Mouse (Mus musculus) heart, postnatal 14 days (tissue): ENCODE results near the gene Trim39. TPM values are rescaled to one million over a fixed set of nuclear protein-coding genes. Genes with fewer than 3 reads are reported as not detected.

Experiments
- DNase-seq, 2 experiments: peaks; one replicate each; pipeline ENCODE4 v3.0.0; 2021 to 2022
- intact Hi-C: fragments of 180-260 bp; cut with DNase I; formaldehyde crosslinking; loops from one replicate; pipeline ENCODE4 v1.15.1; 2025
- long read RNA-seq, 2 experiments: library from polyadenylated mRNA; stranded (forward); transcript quantifications; one replicate each; pipeline ENCODE4 v2.0.0; 2021
- total RNA-seq, 2 experiments: library from RNA; stranded (reverse); gene quantifications; 2 replicates each; pipeline ENCODE4 v1.2.3; 2021

Trim39 gene
- total RNA-seq: 1 to 10 TPM; 7.7 to 7.9 TPM
- long read RNA-seq, experiment 1, partial matches to known transcripts: 3 of 7 reads
- long read RNA-seq, experiment 1, other reads (novel, unspliced or antisense): 0 of 7 reads
- long read RNA-seq, experiment 2, partial matches to known transcripts: 2 of 7 reads
- long read RNA-seq, experiment 2, other reads (novel, unspliced or antisense): 2 of 7 reads

DNA sequence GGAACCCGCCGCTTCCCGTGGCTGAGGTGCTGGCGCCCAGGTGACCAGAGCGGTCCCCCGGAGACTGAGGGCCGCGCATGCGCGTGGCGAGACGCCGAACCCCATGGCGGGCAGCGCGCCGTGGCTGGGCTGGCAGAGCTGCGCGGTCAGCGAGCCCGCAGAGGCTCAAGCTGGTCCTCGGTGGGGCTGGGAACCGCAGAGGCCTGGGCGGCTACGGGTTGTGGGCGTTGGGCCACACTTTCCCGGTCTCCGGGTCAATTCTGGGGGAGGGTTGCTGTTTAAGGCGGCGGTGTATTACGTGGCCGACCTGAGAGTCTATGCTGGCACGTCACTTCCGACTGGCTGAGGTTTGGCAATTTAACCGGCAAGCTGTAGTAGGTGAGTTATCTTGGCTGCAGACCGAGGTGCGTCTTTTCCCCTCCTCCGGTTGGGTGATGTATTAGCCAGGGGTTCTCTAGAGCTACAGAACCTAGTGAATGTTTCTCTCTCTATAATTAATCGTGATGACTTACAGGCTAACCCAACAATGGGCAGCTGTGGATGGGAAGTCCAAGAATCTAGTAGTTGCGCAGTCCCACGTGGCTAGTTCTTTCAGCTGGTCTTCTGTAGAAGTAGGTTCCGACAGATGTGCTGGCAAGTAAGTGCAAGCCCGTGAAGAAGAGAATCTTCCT lies at the start of gene Trim39:
Gene Trim39, minus strand, starts transcription at position 662 of the 671 bp plus-strand sequence.
- DNase-seq: no peak
- intact Hi-C loops: no loop called here

DNA sequence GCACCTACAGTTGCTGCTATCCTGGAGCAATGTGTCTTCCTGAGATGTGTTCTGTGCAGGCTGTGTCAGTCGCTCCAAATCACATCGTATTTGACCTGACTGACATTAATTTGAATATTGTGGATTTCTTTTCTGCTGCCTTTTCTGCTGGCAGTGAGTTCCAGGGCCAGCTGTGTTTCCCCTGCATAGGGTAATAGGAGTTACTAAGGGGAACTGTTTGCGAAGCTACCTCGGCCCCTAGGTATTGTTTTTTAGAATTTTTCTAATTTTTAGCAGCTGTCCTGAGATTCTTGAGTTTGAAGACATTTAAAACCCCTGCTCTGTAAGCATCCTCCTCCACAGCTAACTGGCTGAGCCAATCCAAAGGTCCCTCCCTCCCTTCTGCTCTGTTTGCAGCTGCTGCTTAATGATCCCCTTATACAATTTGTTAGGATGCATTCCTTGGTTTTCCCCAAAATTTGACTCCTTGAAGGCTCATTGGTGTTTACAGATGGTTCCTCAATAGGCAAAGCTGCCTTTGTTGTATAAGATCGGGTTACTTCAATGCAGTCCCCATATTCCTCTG lies 43.7 kb upstream of the Trim39 start:
- DNase-seq: no peak
- intact Hi-C loops: loop anchor here (10.0 kb wide), 1 partner anchor 409 kb away; no protein-coding TSS in a partner anchor

DNA sequence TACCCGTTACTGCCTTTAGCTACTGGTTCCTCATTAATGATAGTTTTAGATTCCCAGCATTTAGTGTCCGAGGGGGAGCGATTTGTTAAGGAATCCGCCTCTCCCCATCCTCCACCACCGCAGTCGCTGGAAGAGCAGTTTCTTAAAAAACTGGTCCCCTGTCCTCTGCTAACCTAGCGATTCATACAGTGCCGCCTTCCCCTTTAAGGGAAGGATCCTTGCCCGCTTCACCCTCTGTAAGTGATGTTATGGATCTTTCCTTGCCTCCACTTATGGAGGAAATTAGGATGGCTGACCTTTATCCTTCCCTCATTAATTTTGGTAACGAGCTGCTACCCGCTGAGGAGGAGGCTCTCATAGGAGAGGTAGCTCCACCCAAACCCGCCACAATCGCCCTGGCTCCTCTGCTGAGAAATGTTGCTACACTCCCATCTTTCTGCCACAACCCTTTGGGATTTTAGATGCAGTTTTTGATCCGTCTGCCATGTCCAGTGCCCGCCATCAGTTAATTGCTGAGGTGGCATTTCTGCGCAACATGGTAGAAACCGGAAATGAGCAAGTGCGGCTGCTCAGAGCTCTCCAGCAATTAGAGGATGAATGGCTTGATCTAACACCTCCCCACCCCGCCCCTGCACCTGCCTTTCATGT lies 43.1 kb upstream of the Trim39 start:
- intact Hi-C loops: loop anchor here (10.0 kb wide), 1 partner anchor 410 kb away; no protein-coding TSS in a partner anchor
- peak; percentile 9 to 14 for DNase-seq

DNA sequence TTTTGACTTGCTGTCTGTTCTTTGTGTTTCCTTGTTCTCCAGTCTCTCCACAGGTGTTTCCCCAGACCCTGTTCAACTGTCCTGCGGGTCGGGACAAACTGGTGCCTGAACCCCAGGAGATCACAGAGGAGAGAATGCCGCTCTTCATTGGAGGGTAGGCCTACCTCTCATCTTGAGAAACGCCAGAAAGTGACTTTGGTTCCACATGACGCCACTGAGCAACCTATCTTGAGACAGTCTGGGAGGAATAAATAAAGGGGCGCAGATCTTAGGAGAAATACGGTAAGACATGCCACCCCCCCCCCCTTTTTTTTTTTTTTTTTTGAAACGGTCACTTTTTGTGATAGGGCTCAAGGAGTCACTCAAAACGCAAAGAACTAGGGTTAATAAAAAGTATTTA lies 42.5 kb upstream of the Trim39 start:
- no peak for DNase-seq
- intact Hi-C loops: loop anchor here (10.0 kb wide), 1 partner anchor 410 kb away; no protein-coding TSS in a partner anchor

DNA sequence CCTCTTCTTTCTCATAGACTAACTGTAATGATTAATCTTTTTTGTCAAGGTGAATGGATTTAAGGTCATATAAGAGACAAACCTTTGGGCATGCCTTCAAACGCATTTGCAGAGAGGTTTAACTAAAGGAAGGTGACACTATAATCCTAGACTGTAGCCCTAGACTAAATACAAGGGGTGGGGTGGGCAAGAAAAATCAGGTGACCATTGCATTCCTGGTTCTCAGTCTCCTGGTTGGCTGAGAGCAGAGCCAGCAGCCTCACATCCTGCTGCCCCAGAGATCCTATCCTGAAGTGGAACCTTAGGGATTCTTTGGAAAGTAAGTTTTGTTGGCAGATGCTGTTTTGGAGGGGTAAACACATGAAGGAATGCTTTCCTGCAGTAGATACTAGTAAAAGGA lies 37.2 kb upstream of the Trim39 start:
- intact Hi-C loops: loop anchor here (2.0 to 5.0 kb wide), 2 partner anchors 110 to 478 kb away; no protein-coding TSS in a partner anchor
- DNase-seq: no peak

DNA sequence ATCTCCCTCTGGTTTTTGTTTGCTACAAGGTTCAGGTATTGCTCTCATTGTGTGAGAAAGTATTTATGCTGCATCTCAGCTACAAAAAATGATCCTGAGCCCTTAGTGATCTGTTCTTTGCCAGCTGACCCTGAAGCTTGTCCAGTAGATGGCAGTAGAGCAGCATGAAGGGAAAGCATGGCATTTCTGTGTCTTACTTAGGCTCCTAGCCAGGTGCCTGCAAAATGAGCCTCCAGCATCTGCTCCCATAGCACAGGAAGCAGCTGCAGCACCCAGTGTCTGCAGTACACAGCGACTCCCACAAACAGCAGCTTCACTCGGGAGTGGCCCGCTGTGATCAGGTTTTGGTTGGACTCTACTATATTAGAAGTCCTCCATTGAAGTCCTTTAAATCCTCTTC lies 36.8 kb upstream of the Trim39 start:
- intact Hi-C loops: loop anchor here (2.0 to 5.0 kb wide), 2 partner anchors 110 to 478 kb away; no protein-coding TSS in a partner anchor
- peak; percentile 60 to 77 for DNase-seq

DNA sequence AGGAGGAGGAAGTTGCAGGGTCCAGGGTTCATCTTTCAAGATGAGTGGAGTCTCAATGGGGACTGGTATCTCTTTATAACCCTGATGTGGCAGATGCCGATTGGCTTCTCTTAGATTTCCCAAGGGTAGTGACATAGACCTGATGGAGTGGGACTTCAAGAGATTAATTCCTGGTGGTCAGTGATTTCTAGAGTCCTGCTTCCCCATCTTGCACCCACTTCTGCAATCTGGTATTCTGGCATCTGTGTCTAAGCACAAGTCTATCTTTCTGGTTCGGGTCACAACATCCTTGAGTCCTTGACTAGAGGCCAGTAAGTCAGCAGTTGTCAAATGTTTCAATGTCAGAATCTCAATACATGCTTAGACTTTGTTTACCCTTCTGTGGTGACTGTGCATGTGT lies 14.3 kb upstream of the Trim39 start, which contains the start of gene H2-M10.2:
Gene H2-M10.2, minus strand, starts transcription at position 101 of the 400 bp plus-strand sequence.
- no peak for DNase-seq
- intact Hi-C loops: no loop called here

DNA sequence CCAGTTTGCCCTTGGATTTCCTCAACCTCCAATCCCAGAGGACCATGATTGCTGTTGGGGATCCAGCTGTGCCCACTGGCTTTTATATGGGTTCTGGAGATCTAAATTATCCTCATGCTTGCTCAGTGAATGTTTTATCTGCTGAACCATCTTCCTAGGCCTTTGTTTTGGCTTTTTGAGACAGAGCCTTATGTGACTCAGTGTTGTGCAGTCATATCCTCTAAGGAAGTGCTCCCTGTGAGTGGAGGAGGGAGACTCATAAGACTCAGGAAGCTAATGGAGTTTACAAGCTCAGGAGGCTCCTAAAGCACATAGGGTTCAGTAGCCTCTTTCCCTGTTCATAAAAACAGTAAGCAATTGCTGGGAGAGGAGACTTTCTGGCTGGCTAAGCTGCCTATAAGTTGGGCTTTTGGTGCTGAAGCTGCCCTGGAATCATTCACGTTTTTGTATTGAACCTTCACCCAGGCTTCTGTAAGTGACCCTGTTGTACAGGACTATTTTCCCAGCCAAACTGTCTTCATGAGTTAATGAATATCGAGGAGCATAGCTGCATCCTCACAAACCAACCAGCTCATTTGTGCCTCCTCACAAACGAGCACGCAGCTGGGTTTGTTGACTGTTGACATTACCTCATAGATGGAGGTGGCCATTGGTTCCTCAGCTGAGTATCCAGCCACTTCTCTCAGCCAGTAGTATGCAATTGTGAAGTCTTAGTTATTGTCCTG lies 9.6 kb upstream of the Trim39 start:
- intact Hi-C loops: no loop called here
- DNase-seq: no peak

DNA sequence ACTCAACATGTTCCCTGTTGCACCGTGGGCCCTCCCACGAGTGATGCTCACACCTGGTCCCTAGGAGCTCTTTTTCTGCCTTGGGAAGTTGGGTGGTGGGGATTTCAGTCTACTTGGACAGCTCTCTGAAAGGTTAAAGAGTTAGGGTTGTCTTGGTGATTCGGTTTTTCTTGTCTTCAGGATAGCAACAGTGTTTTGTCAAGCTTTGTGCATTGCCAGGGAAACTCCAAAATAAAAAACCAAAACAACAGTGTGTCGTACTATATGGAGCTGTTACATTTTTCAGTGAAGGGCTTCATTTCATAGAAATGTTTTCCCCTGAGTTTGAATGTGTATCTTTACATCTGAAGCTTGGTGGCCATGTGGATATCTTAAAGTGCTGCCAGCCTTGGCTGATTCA lies 2.7 kb upstream of the Trim39 start:
- intact Hi-C loops: no loop called here
- DNase-seq: no peak

DNA sequence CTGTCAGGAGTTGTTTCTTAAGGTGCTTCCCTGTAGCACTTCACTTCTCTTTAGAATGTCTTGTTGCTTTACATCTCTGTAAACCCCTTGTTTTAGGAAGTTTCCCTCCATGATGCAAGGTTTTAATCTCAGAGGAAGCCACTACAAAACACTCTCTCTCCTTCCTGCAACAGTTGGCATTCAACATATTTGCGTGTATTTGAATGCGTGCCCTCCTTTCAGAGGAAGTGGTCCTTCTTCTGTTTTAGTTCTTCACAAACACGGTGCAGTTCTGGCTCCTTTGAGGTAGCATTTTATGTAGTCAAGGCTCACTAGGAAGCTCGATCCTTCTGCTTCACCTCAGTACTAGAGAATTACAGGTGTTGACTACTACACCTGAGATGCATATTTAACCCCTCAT lies 1.7 kb upstream of the Trim39 start:
- no peak for DNase-seq
- intact Hi-C loops: no loop called here

DNA sequence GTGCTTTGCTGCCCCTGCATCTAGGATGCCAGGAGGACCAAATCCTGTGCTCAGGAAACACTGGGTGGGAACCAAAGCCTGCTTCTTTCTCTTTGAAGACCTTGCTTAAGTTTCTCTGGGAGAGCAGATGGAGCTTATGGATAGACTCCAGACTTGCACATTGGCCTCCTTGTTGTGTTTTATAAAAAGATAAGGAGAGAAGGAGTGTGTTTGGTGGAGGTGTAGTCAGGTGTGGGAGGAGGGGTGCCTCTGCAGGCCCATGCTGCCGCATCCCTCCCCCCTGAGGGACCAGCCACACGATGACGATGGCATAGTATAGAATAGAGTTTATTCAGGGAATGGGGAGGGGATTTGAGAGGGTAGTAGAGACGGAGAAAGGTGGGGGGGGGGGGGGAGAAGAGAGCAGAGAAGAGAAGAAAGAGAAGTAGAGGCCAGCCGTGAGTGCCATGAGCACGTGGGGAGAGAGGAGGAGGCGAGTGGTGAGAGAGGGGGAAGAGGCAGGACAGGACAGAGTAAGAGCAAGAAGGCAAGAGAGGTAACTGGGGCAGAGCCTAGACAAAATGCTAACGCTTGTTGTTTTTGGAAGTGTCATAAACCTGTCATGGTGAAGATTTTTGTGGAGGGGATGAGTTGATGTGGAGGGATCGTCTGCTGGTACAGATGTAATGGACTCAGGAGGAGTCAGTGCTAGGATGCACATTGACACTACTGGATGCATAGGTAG lies 758 bp upstream of the Trim39 start:
- intact Hi-C loops: no loop called here
- DNase-seq: no peak

DNA sequence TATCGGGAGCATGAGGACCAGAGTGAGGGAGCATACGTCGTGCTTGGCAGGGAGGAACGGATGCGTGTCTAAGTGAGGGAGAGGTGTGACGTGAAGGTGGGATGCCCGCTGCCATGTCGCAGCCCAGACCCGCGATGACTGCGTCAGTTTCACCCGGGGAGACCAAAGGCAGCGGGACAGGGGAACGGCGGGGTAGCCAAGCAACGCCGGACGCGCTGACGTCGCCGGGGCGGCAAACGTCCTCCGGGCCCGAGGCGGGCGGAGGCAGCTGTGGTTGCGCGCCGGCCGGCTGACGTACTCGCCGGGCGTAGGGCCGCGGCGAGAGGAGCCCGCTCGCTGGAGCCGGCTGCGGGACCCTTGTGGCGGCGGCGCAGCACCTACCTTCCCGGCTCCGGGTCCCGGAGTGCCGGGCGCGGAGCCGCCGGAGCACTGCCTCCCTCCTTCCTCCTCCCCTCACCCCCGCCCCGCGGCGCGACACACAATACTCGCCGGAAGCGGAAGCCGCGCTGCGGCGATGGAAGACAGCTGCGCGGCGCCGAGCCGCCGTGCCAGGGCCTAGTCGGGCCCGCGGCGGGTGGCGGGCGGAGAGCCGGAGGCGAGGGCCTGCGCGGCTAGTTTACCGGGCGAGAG lies 976 bp downstream of the Trim39 start:
- DNase-seq: peak; percentile 89 to 91
- intact Hi-C loops: no loop called here

DNA sequence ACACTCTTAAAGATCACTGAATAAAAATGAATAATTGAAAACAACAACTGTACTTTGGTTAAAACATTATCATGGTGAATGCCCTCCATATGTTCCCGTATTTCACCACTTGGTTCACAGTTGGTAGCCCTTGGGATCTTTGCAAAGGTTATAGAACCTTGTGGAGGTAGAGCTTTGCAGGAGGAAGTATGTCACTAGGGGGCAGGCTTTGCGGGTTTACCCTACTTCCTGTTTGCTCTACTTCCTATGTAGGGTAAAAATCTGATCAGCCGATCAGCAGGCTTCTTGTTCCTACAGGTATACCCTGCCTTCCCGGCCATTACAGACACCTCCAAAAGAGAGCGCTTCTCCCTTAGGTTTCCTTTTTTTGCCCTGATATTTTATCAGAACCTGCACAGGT lies 6.2 kb downstream of the Trim39 start:
- intact Hi-C loops: no loop called here
- DNase-seq: no peak

DNA sequence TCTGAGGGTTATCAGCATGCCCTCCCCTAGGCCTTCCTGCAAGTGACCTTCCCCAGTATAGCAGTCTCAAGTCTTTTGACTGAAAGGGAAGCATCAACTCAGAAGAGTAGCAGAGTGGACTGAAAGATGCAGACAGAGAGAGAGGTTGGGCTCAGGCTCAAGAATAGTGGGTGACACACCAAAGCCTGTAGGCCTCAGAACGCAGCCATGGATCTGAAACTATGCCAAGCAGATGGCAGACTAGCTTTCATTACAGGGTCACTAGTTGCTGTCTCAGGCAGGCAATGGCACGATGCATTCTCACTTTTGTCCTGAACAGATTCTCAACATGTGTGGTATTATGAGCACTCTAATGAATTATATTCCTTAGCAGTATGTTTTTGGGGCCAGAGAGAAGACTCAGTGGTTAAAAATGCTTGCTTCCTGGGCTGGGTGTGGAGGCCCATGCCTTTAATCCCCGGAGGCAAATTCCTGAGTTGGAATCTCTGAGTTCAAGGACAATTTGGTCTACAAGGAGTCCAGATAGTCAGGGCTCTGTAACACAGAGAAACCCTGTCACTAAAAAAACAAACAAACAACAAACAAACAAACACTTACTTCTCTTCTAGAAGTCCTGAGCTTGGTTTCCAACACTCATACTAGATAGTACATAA lies 7.6 kb downstream of the Trim39 start:
- DNase-seq: no peak
- intact Hi-C loops: no loop called here

DNA sequence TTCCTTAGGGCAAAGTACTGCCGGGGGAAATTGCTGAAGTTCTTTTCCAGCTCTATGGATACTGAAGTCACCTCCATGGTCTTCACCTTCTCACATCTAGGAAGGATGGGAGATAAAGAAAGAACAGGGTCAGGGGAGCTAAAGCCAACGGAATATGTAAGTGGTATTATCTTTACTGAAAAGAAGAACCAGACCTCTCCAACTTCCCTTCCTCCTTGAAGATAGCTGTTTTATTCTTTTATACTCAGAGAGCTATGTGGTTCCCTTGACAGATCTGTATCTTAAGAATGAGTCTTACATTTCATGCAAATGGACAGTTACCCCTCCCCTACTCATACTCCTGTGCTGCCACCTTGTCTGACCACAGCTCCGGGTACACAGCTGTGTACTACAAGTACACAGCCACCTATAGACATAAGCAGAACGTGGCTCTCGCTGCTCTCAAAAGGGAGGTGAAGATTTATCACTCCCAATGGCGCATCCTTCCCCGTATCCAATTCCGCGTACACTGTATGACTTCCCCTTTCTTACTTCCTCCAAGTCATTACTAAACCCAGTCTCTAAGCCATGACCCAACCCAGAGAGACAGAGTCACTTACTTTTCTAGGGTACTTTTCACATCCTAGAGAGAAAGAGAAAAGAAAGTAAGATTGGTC lies 10.4 kb downstream of the Trim39 start:
- no peak for DNase-seq
- intact Hi-C loops: no loop called here

DNA sequence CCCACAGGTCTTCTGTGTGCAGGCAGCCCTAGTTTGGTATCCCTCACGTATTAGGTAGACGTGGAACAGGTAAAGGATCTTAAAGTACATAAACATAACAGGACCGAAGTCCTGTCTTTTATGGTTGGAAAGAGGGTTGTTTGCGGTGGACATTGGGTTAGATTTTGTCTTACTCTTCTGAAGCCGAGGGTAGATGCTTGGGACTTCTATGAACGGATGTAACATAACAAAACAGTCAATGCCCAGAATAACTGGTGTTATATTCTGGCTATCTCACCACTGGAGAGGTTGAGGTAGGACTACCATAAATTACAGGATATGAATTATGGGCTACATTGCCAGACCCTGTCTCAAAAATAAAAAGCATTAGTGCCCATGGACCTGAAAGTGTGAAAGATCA lies 14.1 kb downstream of the Trim39 start, which contains the start of gene Rpp21:
Gene Rpp21, minus strand, starts transcription at position 101 of the 400 bp plus-strand sequence.
- intact Hi-C loops: no loop called here
- DNase-seq: no peak

DNA sequence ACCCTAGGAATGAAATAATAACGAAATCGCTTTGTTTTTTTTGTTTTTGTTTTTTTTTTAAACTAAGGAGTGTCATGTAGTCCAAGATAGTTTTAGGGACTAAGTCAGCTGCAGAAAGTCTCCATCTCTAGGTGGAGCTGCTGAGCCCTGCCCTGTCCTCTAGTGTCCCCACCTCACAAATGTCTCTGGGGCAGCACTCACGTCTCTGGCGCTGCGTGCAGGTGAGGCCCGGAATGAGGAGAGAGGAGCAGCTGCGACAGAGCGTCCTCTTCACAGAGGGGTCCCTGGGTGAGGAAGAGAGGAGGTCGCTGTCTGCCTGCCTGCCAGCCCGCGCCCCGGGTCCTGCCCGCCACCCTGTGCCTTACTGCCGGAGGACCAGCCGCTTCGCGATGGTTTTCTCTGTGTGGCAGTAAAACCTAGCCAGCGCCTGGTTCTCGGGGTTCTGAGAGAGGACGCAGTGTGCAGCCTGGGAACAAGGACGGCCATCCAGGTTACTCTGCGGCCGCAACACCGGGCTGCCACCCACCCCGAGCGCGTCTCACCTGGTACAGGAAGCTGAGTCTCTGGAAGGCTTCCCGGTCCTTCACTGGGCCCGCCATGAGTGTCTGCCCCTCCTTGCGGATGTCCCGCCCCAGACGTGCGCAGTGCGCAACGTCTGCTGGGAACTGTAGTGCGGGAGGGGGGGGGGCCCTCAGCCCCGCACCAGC lies 14.7 kb downstream of the Trim39 start:
- peak; percentile 79 to 83 for DNase-seq
- intact Hi-C loops: no loop called here
